Mouse (Mus musculus): ENCODE measurements around the gene Nos1ap.

Nos1ap gene

GRCm38 (mm10) chr1:170499891-170500290, 89.8 kb downstream of the Nos1ap start:
- DNase-seq, result no peak

- DNase-seq, result no peak
Measured at GRCm38 (mm10) chr1:170499466-170499865, 90.2 kb downstream of the Nos1ap start.

- DNase-seq, result no peak
Measured at GRCm38 (mm10) chr1:170498645-170499044, 91.0 kb downstream of the Nos1ap start.

- no peak for DNase-seq
Measured at GRCm38 (mm10) chr1:170496221-170496620, 93.4 kb downstream of the Nos1ap start.

- no peak for DNase-seq
Measured at GRCm38 (mm10) chr1:170495538-170496183, 94.0 kb downstream of the Nos1ap start.

GRCm38 (mm10) chr1:170492527-170492926, 97.1 kb downstream of the Nos1ap start:
- DNase-seq, result no peak

GRCm38 (mm10) chr1:170492027-170492426, 97.6 kb downstream of the Nos1ap start:
- no peak for DNase-seq

GRCm38 (mm10) chr1:170489936-170490335, 99.7 kb downstream of the Nos1ap start:
- no peak for DNase-seq

GRCm38 (mm10) chr1:170489450-170489849, 100.2 kb downstream of the Nos1ap start:
- no peak for DNase-seq

- DNase-seq, result no peak
Measured at GRCm38 (mm10) chr1:170485119-170485518, 104.5 kb downstream of the Nos1ap start.

- no peak for DNase-seq
Measured at GRCm38 (mm10) chr1:170482236-170482905, 107.3 kb downstream of the Nos1ap start.

- DNase-seq, result no peak
Measured at GRCm38 (mm10) chr1:170481093-170481492, 108.6 kb downstream of the Nos1ap start.

GRCm38 (mm10) chr1:170479458-170479798, 110.2 kb downstream of the Nos1ap start:
- DNase-seq, result no peak

- DNase-seq, result no peak
Measured at GRCm38 (mm10) chr1:170478791-170479457, 110.7 kb downstream of the Nos1ap start.

GRCm38 (mm10) chr1:170477636-170478600, 111.7 kb downstream of the Nos1ap start:
- peak; percentile 24 for DNase-seq

GRCm38 (mm10) chr1:170473460-170473859, 116.2 kb downstream of the Nos1ap start:
- no peak for DNase-seq

- DNase-seq, result no peak
Measured at GRCm38 (mm10) chr1:170472861-170473260, 116.8 kb downstream of the Nos1ap start.

GRCm38 (mm10) chr1:170466099-170467009, 123.3 kb downstream of the Nos1ap start:
- DNase-seq, result no peak

GRCm38 (mm10) chr1:170462140-170462539, 127.5 kb downstream of the Nos1ap start:
- DNase-seq, result no peak

- DNase-seq, result peak; percentile 52
Measured at GRCm38 (mm10) chr1:170459896-170460602, 129.6 kb downstream of the Nos1ap start.

- no peak for DNase-seq
Measured at GRCm38 (mm10) chr1:170457673-170458072, 132.0 kb downstream of the Nos1ap start.

Data from cerebellum, adult 9-10 months (tissue).